Mouse (Mus musculus) layer of hippocampus, adult 2 months (tissue): Measurements from ENCODE around the gene Cpe. TPM values are rescaled to one million over a fixed set of nuclear protein-coding genes. Genes with fewer than 3 reads are reported as not detected.
"Not testable (repeated sequence)": the region's sequence is repeated elsewhere in the genome, so short reads cannot be mapped to it uniquely, and the experiment has no call there.

Experiments
- DNase-seq, 2 experiments: peaks; one replicate each; pipeline ENCODE4 v3.0.0; 2022; ENCODE audit warnings: low spot score in 2 of 2
- H3K27ac ChIP-seq: fragments of 200-600 bp; 2 replicates; pipeline ENCODE4 v1.8.1; 2022
- H3K4me3 ChIP-seq: fragments of 200-600 bp; 2 replicates; pipeline ENCODE4 v1.8.1; 2022; ENCODE audit warnings: mild to moderate bottlenecking
- CTCF ChIP-seq: fragments of 200-600 bp; conservative IDR thresholded peaks from 2 replicates; pipeline ENCODE4 v1.8.1; 2022; ENCODE audit warnings: antibody characterized with exemption, mild to moderate bottlenecking, moderate library complexity
- total RNA-seq, 2 experiments: library from RNA; stranded (reverse); gene quantifications; 2 replicates each; pipeline ENCODE4 v1.2.3; 2021

Cpe gene
- total RNA-seq, 2 experiments from 2014 or later: 2,581 to 2,789 TPM

DNA sequence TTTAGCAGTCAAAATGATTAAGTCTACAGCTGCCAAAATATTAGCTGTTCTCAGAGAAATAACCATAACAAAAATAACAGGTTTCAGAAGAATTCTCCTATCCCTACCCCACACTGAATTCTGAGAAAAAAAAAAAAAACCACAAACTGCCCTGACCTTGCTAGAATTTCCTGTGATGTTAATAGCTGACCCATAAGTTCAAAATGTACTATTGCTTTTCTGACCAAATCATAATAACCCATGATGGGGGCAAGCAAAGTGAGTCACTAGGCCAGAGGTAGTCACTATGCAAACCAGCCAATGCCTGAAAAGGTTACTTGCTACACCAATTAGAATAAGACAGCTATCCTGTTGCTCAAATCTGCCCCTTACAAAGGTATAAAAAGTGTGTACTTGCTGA lies 14.6 kb upstream of the Cpe start:
- H3K4me3 ChIP-seq: no peak overlapping the region
- no peak for DNase-seq
- TF ChIP-seq CTCF: no peak
- no peak overlapping the region for H3K27ac ChIP-seq

DNA sequence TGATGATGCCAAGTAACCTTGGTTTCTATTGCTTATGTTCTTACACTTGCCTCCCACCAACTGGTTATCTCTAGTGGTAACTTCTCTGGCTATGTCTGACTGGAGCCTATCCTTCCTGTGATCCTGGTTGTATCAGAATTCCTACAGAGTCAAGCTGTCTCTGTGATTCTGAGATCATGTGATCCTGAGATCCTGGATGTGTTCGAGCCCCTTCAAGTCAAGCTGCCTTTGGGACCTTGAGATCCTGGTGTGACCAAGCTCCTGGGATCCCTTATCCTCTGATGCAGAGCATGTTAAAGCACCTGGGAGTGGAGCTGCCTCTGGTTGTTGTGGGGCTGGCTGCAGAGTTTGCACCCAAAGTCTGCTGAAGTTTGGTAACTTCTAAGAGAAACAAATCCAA lies 10.3 kb upstream of the Cpe start:
- DNase-seq: no peak
- no peak for TF ChIP-seq CTCF
- Histone ChIP-seq H3K4me3 (no peak overlapping the region), H3K27ac (no peak overlapping the region)

DNA sequence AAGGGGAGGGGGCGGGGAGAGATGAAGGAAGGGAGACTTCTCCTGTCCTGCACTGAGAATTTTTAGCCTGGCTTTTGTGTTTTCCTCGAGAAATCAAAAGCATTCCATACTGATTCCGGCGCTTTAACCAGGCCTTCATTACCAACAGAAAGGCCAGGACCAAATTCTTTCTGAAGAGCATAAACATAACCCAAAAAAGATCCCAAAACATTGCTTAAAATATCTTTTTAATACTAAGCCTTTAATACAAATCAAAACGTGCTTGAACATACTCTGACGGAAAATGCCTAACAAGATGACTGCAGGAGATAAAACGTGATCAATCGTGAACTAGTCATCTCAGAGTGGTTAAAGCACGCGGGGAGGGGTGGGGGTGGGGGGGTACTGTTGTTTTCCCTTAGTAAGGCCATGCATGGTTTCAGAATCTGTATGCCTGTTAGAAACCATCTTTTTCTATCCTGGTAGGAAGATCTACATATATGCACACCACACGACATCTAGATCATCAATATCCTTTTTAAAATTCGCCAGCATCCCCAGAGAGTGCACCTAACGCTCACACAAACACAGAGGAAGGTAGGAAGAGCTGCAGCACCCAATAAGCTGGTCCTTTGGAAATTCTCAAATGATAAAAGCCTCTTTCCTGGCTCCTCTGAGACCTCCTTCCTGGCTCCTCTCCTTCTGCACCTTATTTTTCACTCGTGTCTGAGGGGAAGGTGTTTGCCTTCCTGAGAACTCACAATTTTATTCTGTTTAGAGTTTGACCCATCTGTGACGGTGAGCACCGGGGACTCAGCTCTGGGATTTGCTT lies 1.1 kb downstream of the Cpe start:
- H3K4me3 ChIP-seq: peak overlapping the region; percentile 93
- H3K27ac ChIP-seq: peak overlapping the region; percentile 99
- no peak for TF ChIP-seq CTCF
- DNase-seq: no peak

DNA sequence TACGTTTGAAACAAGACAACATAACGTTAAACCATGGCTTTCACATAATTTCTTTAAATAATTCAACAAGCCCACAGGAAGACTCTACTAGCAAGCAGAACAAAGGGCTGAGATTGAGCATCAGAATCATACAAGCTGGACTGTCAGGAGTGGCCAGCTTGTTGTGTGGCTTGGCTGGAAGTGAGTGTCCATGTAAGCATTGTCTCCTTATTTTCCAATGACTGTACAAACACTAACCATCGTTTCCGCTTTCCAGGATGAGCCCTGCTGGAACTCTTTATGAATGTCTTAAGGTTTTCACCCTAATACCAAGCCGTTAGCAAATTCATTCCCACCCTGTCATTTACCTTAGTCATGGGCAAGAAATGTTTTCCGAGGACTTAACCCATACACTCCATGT lies 2.0 kb downstream of the Cpe start:
- DNase-seq: no peak
- Histone ChIP-seq H3K27ac (peak overlapping the region; percentile 99), H3K4me3 (peak overlapping the region; percentile 93)
- no peak for TF ChIP-seq CTCF

DNA sequence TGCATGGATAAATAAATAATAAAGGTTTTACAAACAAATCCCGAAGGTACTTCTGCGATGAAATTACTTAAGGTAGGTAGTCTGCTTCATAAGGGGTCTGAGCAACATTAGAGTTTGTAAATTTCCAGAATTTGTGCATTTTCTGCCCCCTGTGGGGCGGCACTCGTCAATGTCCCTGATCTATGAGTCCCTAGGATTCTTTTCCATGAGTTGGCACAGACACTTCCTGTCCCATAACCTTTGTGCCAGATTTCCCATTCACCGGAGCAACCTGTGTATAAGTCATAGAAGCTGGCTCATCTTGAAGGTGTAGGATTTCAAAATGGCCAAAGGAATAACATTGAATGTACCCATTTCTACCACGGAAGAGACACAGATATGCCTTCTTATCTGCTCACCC lies 2.5 kb downstream of the Cpe start:
- TF ChIP-seq CTCF: peak; percentile 45
- Histone ChIP-seq H3K27ac (peak overlapping the region; percentile 99), H3K4me3 (peak overlapping the region; percentile 93)
- no peak for DNase-seq

DNA sequence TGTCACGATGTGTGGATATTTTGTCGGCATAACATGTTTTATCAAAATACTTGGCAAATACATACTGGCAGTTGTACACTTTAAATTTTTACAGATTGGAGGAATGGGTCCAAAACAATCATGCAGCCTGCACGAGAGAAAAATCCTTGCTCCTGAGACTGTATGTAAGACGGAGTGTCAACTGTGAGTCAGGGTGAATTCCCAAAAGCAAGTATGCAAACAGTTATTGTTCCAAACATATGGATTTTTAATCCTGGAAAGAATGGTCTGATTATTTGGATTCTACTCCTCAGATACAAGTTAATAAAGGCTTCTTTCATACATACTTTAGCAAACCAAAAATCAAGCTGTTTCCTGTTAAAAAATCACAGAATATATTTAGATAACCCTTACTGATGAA lies 4.1 kb downstream of the Cpe start:
- no peak for DNase-seq
- H3K4me3 ChIP-seq: peak overlapping the region; percentile 31
- peak overlapping the region; percentile 72 for H3K27ac ChIP-seq
- TF ChIP-seq CTCF: no peak

DNA sequence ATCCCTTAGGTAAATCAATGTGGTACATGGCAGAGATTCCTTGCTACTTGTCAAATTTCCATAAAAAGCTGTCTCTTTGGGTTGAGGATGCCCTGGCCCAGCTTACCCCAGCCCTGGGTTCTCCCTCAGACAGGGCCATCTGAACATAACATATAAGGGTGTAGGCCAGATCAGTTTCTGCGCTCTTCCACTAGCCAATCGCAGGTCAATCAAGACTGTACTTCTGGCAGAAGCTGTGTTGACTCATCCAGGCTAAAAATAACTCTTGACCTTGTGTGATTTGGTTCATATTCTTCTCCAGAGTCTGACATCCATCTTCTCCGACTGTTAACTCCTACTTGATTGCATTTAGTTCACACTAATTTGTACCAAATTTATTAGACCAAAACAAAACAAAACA lies 4.7 kb downstream of the Cpe start:
- H3K4me3 ChIP-seq: peak overlapping the region; percentile 31; the same call in 1 of the 2 replicates
- TF ChIP-seq CTCF: no peak

DNA sequence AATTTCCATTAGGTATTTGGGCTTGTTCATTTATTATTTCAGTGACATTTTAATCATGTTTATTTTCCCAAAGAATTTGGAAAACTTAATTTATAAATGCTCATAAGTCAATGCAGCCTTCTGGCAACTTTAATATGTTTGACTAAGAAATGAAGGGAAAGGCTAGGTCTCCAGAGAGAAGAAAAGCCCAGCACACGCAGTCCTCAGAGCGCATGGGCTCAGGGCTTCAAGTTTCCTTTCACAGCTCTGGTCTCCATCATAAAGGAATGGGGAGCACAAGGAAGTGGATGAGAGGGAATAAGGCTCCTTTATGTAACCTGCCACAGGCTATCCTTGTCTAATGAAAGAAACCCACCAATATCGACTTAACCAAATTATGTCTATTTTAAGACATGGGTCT lies 10.4 kb downstream of the Cpe start:
- no peak for DNase-seq
- TF ChIP-seq CTCF: no peak
- Histone ChIP-seq H3K27ac (peak overlapping the region; percentile 61), H3K4me3 (no peak overlapping the region)

More for the DNA sequence above, 4.7 kb downstream of the Cpe start:
- H3K27ac ChIP-seq: peak overlapping the region; percentile 72
- no peak for DNase-seq

DNA sequence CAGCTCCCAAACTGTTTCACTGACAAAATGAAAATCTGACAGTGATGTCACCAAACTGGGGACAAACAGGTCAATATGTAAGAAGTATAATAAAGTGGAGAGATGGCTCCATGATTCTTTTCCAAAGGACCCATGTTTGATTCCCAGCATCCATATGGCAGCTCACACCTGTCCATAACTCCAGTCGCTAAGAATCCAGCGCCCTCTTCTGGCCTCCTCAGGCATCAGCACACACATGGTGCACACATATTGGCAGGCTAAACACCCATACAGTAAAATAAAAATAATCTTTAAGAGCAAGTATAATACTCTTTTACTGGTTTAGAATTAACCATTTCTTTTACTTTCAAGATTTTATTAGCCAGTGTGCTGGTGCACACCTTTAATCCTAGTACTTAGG lies 16.5 kb downstream of the Cpe start:
- H3K4me3 ChIP-seq: no peak overlapping the region
- DNase-seq: no peak
- H3K27ac ChIP-seq: peak overlapping the region; percentile 73
- TF ChIP-seq CTCF: peak; percentile 56

DNA sequence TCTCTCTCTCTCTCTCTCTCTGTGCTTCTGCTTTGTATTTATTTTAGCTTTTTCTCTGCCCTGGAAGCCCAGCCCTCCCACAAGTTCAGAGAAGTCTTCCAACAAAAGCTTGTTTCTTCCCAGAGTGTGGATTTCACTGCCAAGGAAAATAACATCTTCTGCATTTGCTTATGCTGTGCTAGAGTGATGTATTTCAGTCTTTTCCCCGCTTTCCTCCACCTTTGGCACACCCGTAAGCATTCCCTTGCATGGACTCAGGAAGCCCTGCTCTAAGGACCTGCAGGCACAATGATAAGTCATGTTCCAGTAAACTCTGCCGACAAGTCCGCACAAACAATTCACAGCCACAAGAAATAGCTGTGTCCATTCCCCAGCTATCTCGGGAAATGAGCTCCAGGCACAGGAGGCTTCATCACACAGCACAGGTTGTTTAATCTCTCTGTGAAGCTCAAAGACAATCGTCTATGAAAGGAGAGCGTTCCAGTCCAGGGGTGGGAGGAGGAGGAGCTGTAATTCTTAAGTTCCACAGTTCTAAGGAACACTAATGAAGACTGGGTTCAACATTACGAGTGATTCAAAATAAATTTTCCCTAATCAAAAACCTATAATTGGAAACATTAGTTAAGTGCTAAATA lies 17.8 kb downstream of the Cpe start:
- Histone ChIP-seq H3K4me3 (no peak overlapping the region), H3K27ac (peak overlapping the region; percentile 73)
- DNase-seq: no peak
- no peak for TF ChIP-seq CTCF

DNA sequence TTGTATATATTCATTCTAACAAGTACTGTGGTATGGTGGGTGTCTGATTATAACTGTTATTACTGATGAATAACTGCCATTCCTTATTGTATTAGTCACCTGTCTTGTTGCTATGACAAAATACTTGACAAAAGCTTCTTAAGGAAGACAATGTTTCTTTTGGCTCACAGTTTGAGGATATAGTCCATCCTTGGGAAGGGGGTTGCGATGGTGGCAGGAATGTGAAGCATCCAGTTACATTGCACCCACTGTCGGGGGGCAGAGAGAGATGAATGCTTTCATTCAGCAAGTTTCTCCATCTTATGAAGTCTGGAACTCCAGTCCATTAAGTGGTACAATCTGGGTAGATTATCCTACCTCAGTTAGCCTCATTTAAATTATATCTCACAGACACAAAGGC lies 19.9 kb downstream of the Cpe start:
- no peak for TF ChIP-seq CTCF
- Histone ChIP-seq H3K27ac (peak overlapping the region; percentile 39; the same call in 1 of the 2 replicates), H3K4me3 (no peak overlapping the region)
- DNase-seq: no peak

DNA sequence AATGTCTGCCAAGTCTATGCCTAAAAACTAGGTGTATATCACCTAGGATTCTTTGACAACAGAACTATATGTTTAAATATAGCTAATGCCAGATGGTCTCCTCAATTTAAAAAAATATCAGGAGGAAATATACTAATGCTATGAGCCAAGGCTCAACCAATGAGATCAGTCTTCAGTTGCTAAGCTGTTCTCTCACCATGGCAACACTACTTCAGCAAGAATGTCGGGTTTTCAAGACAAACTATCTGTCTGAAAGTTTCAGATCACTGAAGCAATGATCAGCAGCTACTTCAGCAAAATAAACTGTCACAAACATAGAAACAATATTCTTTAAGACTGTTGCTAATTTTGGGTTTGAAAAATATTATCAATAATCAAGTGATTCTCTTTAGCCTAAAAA lies 20.9 kb downstream of the Cpe start:
- TF ChIP-seq CTCF: no peak
- no peak for DNase-seq
- no peak overlapping the region for H3K4me3 ChIP-seq
- no peak overlapping the region; the same call in 1 of the 2 replicates for H3K27ac ChIP-seq

DNA sequence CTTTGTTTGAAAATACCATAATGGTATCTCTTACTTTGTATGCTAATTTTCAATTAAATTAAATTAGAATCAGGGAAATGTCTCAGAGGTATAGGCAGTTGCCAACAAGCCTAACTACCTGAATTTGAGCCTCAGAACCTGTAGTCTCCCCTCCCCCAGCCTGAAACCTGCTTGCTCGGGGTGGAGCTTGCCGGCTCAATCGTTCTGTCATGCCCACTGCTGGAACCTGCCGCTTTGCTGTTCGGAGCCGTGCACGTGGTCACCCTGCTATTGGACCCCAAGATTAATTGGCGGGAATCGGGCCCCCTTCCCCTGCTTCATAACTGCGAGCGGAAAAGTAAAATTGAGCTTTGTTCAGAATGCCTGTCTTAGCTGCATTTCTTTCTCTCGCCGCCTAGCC lies 26.5 kb downstream of the Cpe start:
- H3K27ac ChIP-seq: peak overlapping the region; percentile 74
- not testable (repeated sequence) for DNase-seq, H3K4me3 ChIP-seq

DNA sequence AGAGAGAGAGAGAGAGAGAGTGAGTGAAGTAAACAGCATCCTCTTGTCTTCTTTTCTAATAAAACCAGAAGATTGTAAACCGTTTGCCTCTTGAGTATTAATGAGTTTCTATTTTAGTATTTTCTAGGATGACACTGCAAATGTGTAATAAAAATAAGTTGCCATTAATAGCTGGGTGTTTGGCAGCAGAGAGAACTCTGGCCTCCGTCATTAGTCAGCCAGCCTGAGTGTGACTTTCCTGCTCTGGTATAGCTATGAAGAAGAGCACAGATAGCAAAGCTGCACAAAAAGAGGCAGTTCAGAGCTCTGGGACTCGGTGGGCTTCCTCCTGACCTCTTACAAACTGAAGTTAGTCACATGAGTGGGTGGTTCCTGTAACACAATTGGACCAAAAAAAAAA lies 27.3 kb downstream of the Cpe start:
- Histone ChIP-seq H3K4me3 (no peak overlapping the region), H3K27ac (peak overlapping the region; percentile 74)
- no peak for TF ChIP-seq CTCF
- DNase-seq: no peak
